Mouse (Mus musculus) G1E (cell line): Measurements from ENCODE around the gene Esr2.

Experiments
- CTCF ChIP-seq: IDR thresholded peaks from 2 replicates; pipeline ENCODE4 v1.5.1; 2012; ENCODE audit warnings: low read depth, low read length, inconsistent platforms, mixed read lengths
- GATA1 ChIP-seq: IDR thresholded peaks from 2 replicates; pipeline ENCODE4 v1.6.1; 2012; ENCODE audit warnings: borderline replicate concordance, low read length, inconsistent platforms, mixed read lengths
- GATA2 ChIP-seq: IDR thresholded peaks from 2 replicates; pipeline ENCODE4 v1.6.1; 2012; ENCODE audit warnings: low read depth, low read length, inconsistent platforms, borderline replicate concordance
- POLR2AphosphoS5 ChIP-seq: IDR thresholded peaks from 2 replicates; pipeline ENCODE4 v1.6.1; 2012; ENCODE audit warnings: low read depth, low read length, inconsistent platforms; ENCODE audit not compliant: insufficient replicate concordance

GRCm38 (mm10) chr12:76085956-76086905, 90.8 kb downstream of the Esr2 start:
- no peak for TF ChIP-seq GATA1
- no peak for TF ChIP-seq CTCF
- no peak for TF ChIP-seq GATA2
- TF ChIP-seq POLR2AphosphoS5: no peak
